Mouse (Mus musculus) gastrocnemius, adult 8-10 months (tissue): ENCODE measurements around the gene Rab3gap2. TPM values are rescaled to one million over a fixed set of nuclear protein-coding genes. Genes with fewer than 3 reads are reported as not detected.

Source experiments
- DNase-seq, 2 experiments: peaks; one replicate each; pipeline ENCODE4 v3.0.0; 2022; ENCODE audit warnings: low spot score in 2 of 2
- microRNA-seq: library from miRNA; unstranded; fragments of <30 nt; microRNA quantifications from one replicate; pipeline ENCODE4 v1.2.0, GENCODE M21; 2022
- total RNA-seq, 4 experiments: library from RNA; stranded (reverse); gene quantifications; 2 replicates each; pipeline ENCODE4 v1.2.4; 2022

The Rab3gap2 gene
- total RNA-seq, 4 experiments from 2014 or later: 17.5 to 20.7 (median 17.7) TPM

- DNase-seq: no peak
These were observed 125.9 kb downstream of the Rab3gap2 start for GRCm38 (mm10) chr1:185329851-185330250.

GRCm38 (mm10) chr1:185331364-185331763, 127.4 kb downstream of the Rab3gap2 start:
- no peak for DNase-seq

GRCm38 (mm10) chr1:185331983-185332430, 128.1 kb downstream of the Rab3gap2 start, which contains the start of gene Bpnt1:
Gene Bpnt1 (plus strand): TSS chr1:185332149.
- DNase-seq: peak; percentile 74 to 86

- no peak for DNase-seq
These were observed 129.7 kb downstream of the Rab3gap2 start for GRCm38 (mm10) chr1:185333651-185334050.

GRCm38 (mm10) chr1:185334136-185334535, 130.2 kb downstream of the Rab3gap2 start:
- no peak for DNase-seq

- DNase-seq: no peak
These were observed 131.4 kb downstream of the Rab3gap2 start for GRCm38 (mm10) chr1:185335231-185335765.

Small RNA genes within 50 kb of the gene (microRNA-seq; reads per million reads assigned to microRNA genes)
- not detected for gene Mir194-1
- gene Mir215: not detected
- 171 reads per million, percentile 58 among the genes with 10 or more reads in this experiment for gene Mir664

Other genes with a start within 250 kb of the Rab3gap2 start
- 1 to 10 TPM; 1.4 to 2.5 (median 1.9) TPM for gene Mark1, start 204.5 kb upstream of the Rab3gap2 start, total RNA-seq
- 10 to 100 TPM; 38.0 to 43.6 (median 41.7) TPM for gene Iars2, start 125.3 kb downstream of the Rab3gap2 start, total RNA-seq
- 10 to 100 TPM; 14.9 to 28.3 (median 18.1) TPM for gene Bpnt1, start 128.0 kb downstream of the Rab3gap2 start, total RNA-seq
- gene Eprs, start 158.9 kb downstream of the Rab3gap2 start, total RNA-seq: 100 to 1,000 TPM; 138 to 148 (median 142) TPM